Comparison of ENCODE assay signal across 23 mouse cellular contexts in genomic region chr9:62338636-62339191, GRCm38 (mm10). TPM values are rescaled to one million over a fixed set of nuclear protein-coding genes. Genes with fewer than 3 reads are reported as not detected.
DNase-seq lines count a peak whose midpoint lies in the region; ATAC-seq lines count a peak whose summit lies in the region.
"Had no signal": no experiment of that assay in that cellular context is flagged by ENCODE, and none has a peak within 500 bp of the region (broad histone marks: within the 10 kb centered on the region; RNA-seq: fewer than 3 reads in every experiment).

No protein-coding gene starts in this region.

- H3K9me3 ChIP-seq in heart, embryonic 13.5 days: no peaks in the 10 kb centered on the region
- H3K9me3 ChIP-seq in liver, embryonic 12.5 days (replicated peaks): 0 out of 2 replicates have a peak, but pooled peaks cover 4% of the 10 kb centered on the region
- no peaks in the 10 kb centered on the region; the same call in 1 of the 2 replicates for H3K9me3 ChIP-seq in liver, embryonic 11.5 days (ENCODE audit: control insufficient read depth, low read length)

- peaks cover 31% of the 10 kb centered on the region for H3K4me1 ChIP-seq in heart, embryonic 13.5 days
- peaks cover 19% of the 10 kb centered on the region for H3K4me1 ChIP-seq in liver, embryonic 12.5 days
- H3K4me1 ChIP-seq in liver, embryonic 11.5 days (replicated peaks; ENCODE audit: control insufficient read depth, insufficient read depth, low read length): peaks cover 6% of the 10 kb centered on the region; the same call in 1 of the 2 replicates
- peaks cover 4% of the 10 kb centered on the region; the same call in 1 of the 2 replicates for H3K4me1 ChIP-seq in brown adipose tissue, adult 24 weeks (ENCODE audit: control insufficient read depth, insufficient read depth, insufficient read length, low read length)

- DNase-seq in cerebellum, adult 8-10 months: peak; percentile 20
- no peak for DNase-seq in cerebellum, postnatal 4 days (ENCODE audit: low spot score in 2 of 2)
- DNase-seq in heart, postnatal 14 days: no peak
- no peak for DNase-seq in liver, embryonic 11.5 days (ENCODE audit: low spot score)
- DNase-seq: cerebellum, adult 11 months; retina, postnatal 1 day; thymus, postnatal 36 days had no signal

- intact Hi-C loops in heart, postnatal 14 days (cut with DNase I): no loop called here

- peak overlapping the region; percentile 29; the same call in 1 of the 2 replicates for H3K27ac ChIP-seq in heart, embryonic 13.5 days (replicated peaks)
- no peak overlapping the region for H3K27ac ChIP-seq in liver, embryonic 12.5 days
- no peak overlapping the region for H3K27ac ChIP-seq in liver, embryonic 11.5 days (ENCODE audit: low read depth, low read length)
- peak overlapping the region; percentile 90 for H3K27ac ChIP-seq in brown adipose tissue, adult 24 weeks (replicated peaks; ENCODE audit: low read depth, low read length)
- H3K27ac ChIP-seq: embryonic facial prominence, embryonic 10.5 days had no signal

- no peak overlapping the region for H3K4me3 ChIP-seq in heart, embryonic 13.5 days
- H3K4me3 ChIP-seq in liver, embryonic 12.5 days: no peak overlapping the region
- H3K4me3 ChIP-seq in liver, embryonic 11.5 days (ENCODE audit: low read depth, low read length): no peak overlapping the region
- peak overlapping the region; percentile 29 for H3K4me3 ChIP-seq in brown adipose tissue, adult 24 weeks (ENCODE audit: insufficient read depth, low read depth, low read length)
- H3K4me3 ChIP-seq: embryonic facial prominence, embryonic 10.5 days had no signal

- 0 out of 2 replicates have a peak overlapping the region, but pooled peaks have one; percentile 11 for H3K4me2 ChIP-seq in heart, embryonic 13.5 days
- peak overlapping the region; percentile 8; the same call in 1 of the 2 replicates for H3K4me2 ChIP-seq in liver, embryonic 12.5 days
- H3K4me2 ChIP-seq in liver, embryonic 11.5 days: no peak overlapping the region

- H3K36me3 ChIP-seq in heart, embryonic 13.5 days: no peaks in the 10 kb centered on the region
- H3K36me3 ChIP-seq in liver, embryonic 12.5 days: no peaks in the 10 kb centered on the region
- no peaks in the 10 kb centered on the region for H3K36me3 ChIP-seq in liver, embryonic 11.5 days (ENCODE audit: control insufficient read depth, insufficient read depth, low read length)

- no peaks in the 10 kb centered on the region for H3K27me3 ChIP-seq in heart, embryonic 13.5 days (replicated peaks)
- H3K27me3 ChIP-seq in liver, embryonic 12.5 days (replicated peaks): no peaks in the 10 kb centered on the region; the same call in 1 of the 2 replicates
- no peaks in the 10 kb centered on the region for H3K27me3 ChIP-seq in liver, embryonic 11.5 days (replicated peaks; ENCODE audit: control insufficient read depth, insufficient read depth, low read length)

- WGBS in heart, embryonic 13.5 days: 68% methylated on average over 9 of the region's 9 CpGs
- WGBS in liver, embryonic 12.5 days (ENCODE audit: insufficient replicate concordance): 59% methylated on average over 9 of the region's 9 CpGs
- 72% methylated on average over 9 of the region's 9 CpGs for WGBS in liver, embryonic 11.5 days

- no peak for ATAC-seq in heart, embryonic 13.5 days (ENCODE audit: extremely low read depth, insufficient number of reproducible peaks, low FRiP score, low TSS enrichment)
- no peak for ATAC-seq in liver, embryonic 12.5 days
- ATAC-seq in liver, embryonic 11.5 days (replicated peaks; ENCODE audit: low FRiP score): no peak
- no peak for ATAC-seq in erythroid progenitor cell, adult 5-6 weeks (replicated peaks; ENCODE audit: low FRiP score, poor library complexity, severe bottlenecking)

- peak overlapping the region; percentile 50 for H3K9ac ChIP-seq in heart, embryonic 13.5 days
- H3K9ac ChIP-seq in liver, embryonic 12.5 days: no peak overlapping the region
- H3K9ac ChIP-seq in liver, embryonic 11.5 days (ENCODE audit: low read depth, low read length): no peak overlapping the region

RNA-seq across cellular contexts. Expression of gene Anp32a, which starts 2.4 kb away (rescaled TPM):
- 150 and 157 TPM in 2 replicates for polyA plus RNA-seq in heart, embryonic 13.5 days (2015; fragmentation: Nextera tagmentation; extraction: Ambion mirVana)
- 100 to 1,000 TPM; 184 to 205 TPM for total RNA-seq in heart, postnatal 14 days (2021)
- 112 and 122 TPM in 2 replicates for polyA plus RNA-seq in liver, embryonic 12.5 days (2016; fragmentation: Nextera tagmentation; extraction: Ambion mirVana)
- 107 and 112 TPM in 2 replicates for polyA plus RNA-seq in liver, embryonic 11.5 days (2014; fragmentation: Nextera tagmentation; extraction: Ambion mirVana)
- 578 and 694 TPM in 2 replicates for polyA plus RNA-seq in brown adipose tissue, adult 24 weeks (2012; ENCODE audit: insufficient read depth, insufficient read length, missing spikeins)
- 114 and 141 TPM in 2 replicates for total RNA-seq in erythroid progenitor cell, adult 5-6 weeks (2015; ENCODE audit: low replicate concordance)
- 101 and 162 TPM in 2 replicates for total RNA-seq in erythroid progenitor cell, adult 5-6 weeks (2017; ENCODE audit: low replicate concordance)

RNA-seq across cellular contexts. Expression of gene Spesp1, which starts 56.7 kb away (rescaled TPM):
- polyA plus RNA-seq in heart, embryonic 13.5 days (2015; fragmentation: Nextera tagmentation; extraction: Ambion mirVana): not detected in 2 replicates
- not detected for total RNA-seq in heart, postnatal 14 days (2021)
- not detected in 2 replicates for polyA plus RNA-seq in liver, embryonic 12.5 days (2016; fragmentation: Nextera tagmentation; extraction: Ambion mirVana)
- polyA plus RNA-seq in liver, embryonic 11.5 days (2014; fragmentation: Nextera tagmentation; extraction: Ambion mirVana): not detected in 2 replicates
- polyA plus RNA-seq in brown adipose tissue, adult 24 weeks (2012; ENCODE audit: insufficient read depth, insufficient read length, missing spikeins): not detected in 2 replicates
- total RNA-seq in erythroid progenitor cell, adult 5-6 weeks (2015; ENCODE audit: low replicate concordance): not detected in 2 replicates
- total RNA-seq in erythroid progenitor cell, adult 5-6 weeks (2017; ENCODE audit: low replicate concordance): not detected in 2 replicates
- total RNA-seq: adrenal gland, postnatal 4 days; gastrocnemius, adult 8-10 months; heart, postnatal 25 days; monocyte, adult 5-6 weeks had no signal
- polyA plus RNA-seq: embryonic facial prominence, embryonic 10.5 days; intestine, embryonic 14.5 days; large intestine, adult 2 months; limb, embryonic 11.5 days; liver, embryonic 16.5 days; neural tube, embryonic 14.5 days; small intestine, adult 2 months; stomach, embryonic 16.5 days had no signal

Comparison
In these comparisons a context has a peak if more than half of its experiments do, and no peak if none do; other contexts are left out.
1. H3K27ac ChIP-seq: peak in heart, embryonic 13.5 days (single experiment) and brown adipose tissue, adult 24 weeks (single experiment); none in liver, embryonic 12.5 days (single experiment) and liver, embryonic 11.5 days (single experiment).